Mouse (Mus musculus) frontal cortex, adult (tissue): Measurements from ENCODE around the gene Cd2bp2.

Source experiments
- ATAC-seq: cut with Nextera tagmentation; 2 replicates; pipeline ENCODE4 v1.9.2; 2017; ENCODE audit warnings: mild to moderate bottlenecking, moderate library complexity, mixed read lengths; ENCODE audit not compliant: low TSS enrichment

The Cd2bp2 gene

DNA sequence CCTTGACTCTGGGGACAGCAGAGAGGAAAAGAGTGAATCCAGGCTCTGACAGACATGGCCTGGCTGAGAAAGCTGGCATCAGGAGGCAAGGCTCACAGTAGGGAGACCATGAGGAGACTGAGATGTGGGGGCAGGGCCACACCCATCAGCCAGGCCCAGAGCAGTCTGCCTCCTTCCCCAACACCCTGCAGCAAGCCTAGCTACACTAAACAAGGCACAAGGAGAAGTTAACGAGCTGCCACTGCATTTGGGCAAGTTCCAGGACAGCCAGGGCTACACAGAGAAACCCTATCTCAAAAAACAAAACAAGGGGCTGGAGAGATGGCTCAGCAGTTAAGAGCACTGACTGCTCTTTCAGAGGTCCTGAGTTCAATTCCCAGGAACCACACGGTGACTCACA is 53.6 kb downstream of the Cd2bp2 start:
- no peak for ATAC-seq
